Mouse (Mus musculus) MEL (cell line): Measurements from ENCODE around the gene Ei24. TPM values are rescaled to one million over a fixed set of nuclear protein-coding genes. Genes with fewer than 3 reads are reported as not detected.

Source experiments
- DNase-seq: peaks from one replicate; pipeline ENCODE4 v3.0.0; 2011; ENCODE audit warnings: low read depth, low spot score
- H3K27ac ChIP-seq: 2 replicates; pipeline ENCODE4 v1.5.1; 2012; ENCODE audit warnings: low read depth, mild to moderate bottlenecking, control low read depth, low read length, moderate library complexity; ENCODE audit not compliant: control insufficient read depth
- H3K27me3 ChIP-seq, 2 experiments: fragments of 150-350 bp in 1 of 2; sonication (generic) in 1 of 2; 2 replicates each; pipeline ENCODE4 v1.6.1; 2012; ENCODE audit warnings: low read length in 2 of 2, mild to moderate bottlenecking in 2 of 2, improper control_type of control experiment in 1 of 2, moderate library complexity in 1 of 2; ENCODE audit not compliant: insufficient read depth in 2 of 2, control insufficient read depth in 1 of 2
- H3K36me3 ChIP-seq, 2 experiments: 2 replicates each; pipeline ENCODE4 v1.6.1; 2012 to 2014; ENCODE audit warnings: low read length in 2 of 2, improper control_type of control experiment in 1 of 2, inconsistent platforms in 1 of 2, mild to moderate bottlenecking in 1 of 2; ENCODE audit not compliant: insufficient read depth in 2 of 2, control insufficient read depth in 1 of 2
- H3K4me1 ChIP-seq, 2 experiments: fragments of 150-350 bp in 1 of 2; sonication (generic) in 1 of 2; 2 replicates each; pipeline ENCODE4 v1.6.1; 2012; ENCODE audit warnings: low read length in 2 of 2, improper control_type of control experiment in 1 of 2, mild to moderate bottlenecking in 1 of 2; ENCODE audit not compliant: insufficient read depth in 2 of 2, control insufficient read depth in 1 of 2
- H3K4me3 ChIP-seq, 2 experiments: fragments of 150-350 bp in 1 of 2; sonication (generic) in 1 of 2; 2 replicates each; pipeline ENCODE4 v1.5.1; 2012; ENCODE audit warnings: low read depth in 2 of 2, low read length in 2 of 2, mild to moderate bottlenecking in 2 of 2, moderate library complexity in 2 of 2, control low read depth in 1 of 2, improper control_type of control experiment in 1 of 2; ENCODE audit not compliant: control insufficient read depth in 1 of 2, insufficient read depth in 1 of 2
- H3K79me2 ChIP-seq: 2 replicates; pipeline ENCODE4 v1.6.1; 2012; ENCODE audit warnings: mild to moderate bottlenecking, low read length, moderate library complexity; ENCODE audit not compliant: control insufficient read depth, poor library complexity, insufficient read depth
- H3K9ac ChIP-seq: 2 replicates; pipeline ENCODE4 v1.6.1; 2012; ENCODE audit warnings: low read depth, mild to moderate bottlenecking, control low read depth, low read length, moderate library complexity; ENCODE audit not compliant: control insufficient read depth, poor library complexity, severe bottlenecking
- H3K9me3 ChIP-seq: fragments of 150-350 bp; sonication (generic); replicated peaks from 2 replicates; pipeline ENCODE4 v1.6.1; 2012; ENCODE audit warnings: mild to moderate bottlenecking, low read length, improper control_type of control experiment, moderate library complexity; ENCODE audit not compliant: insufficient read depth
- BHLHE40 ChIP-seq: IDR thresholded peaks from 2 replicates; pipeline ENCODE4 v1.6.1; 2012; ENCODE audit warnings: low read depth, mild to moderate bottlenecking, inconsistent platforms, low read length, improper control_type of control experiment, borderline replicate concordance
- CHD1 ChIP-seq: IDR thresholded peaks from 2 replicates; pipeline ENCODE4 v1.6.1; 2012; ENCODE audit warnings: low read depth, mild to moderate bottlenecking, inconsistent platforms, low read length, improper control_type of control experiment
- CTCF ChIP-seq, 3 experiments: IDR thresholded peaks in 2 of 3; conservative IDR thresholded peaks in 1 of 3; 2 replicates each; pipeline ENCODE4 v1.5.1; 2011 to 2012; ENCODE audit warnings: low read length in 3 of 3, low read depth in 2 of 3, mild to moderate bottlenecking in 2 of 3, improper control_type of control experiment in 1 of 3, inconsistent platforms in 1 of 3, mixed read lengths in 1 of 3, moderate library complexity in 1 of 3; ENCODE audit not compliant: control insufficient read depth in 1 of 3, insufficient read depth in 1 of 3, poor library complexity in 1 of 3, severe bottlenecking in 1 of 3
- E2F4 ChIP-seq: IDR thresholded peaks from 2 replicates; pipeline ENCODE4 v1.6.1; 2011; ENCODE audit warnings: low read depth, low read length, improper control_type of control experiment, borderline replicate concordance
- EP300 ChIP-seq, 2 experiments: IDR thresholded peaks; 2 replicates each; pipeline ENCODE4 v1.6.1; 2011; ENCODE audit warnings: improper control_type of control experiment in 2 of 2, low read length in 2 of 2, low read depth in 1 of 2, mild to moderate bottlenecking in 1 of 2
- GATA1 ChIP-seq: IDR thresholded peaks from 2 replicates; pipeline ENCODE4 v1.6.1; 2011; ENCODE audit warnings: low read depth, low read length, improper control_type of control experiment
- HCFC1 ChIP-seq: IDR thresholded peaks from 2 replicates; pipeline ENCODE4 v1.6.1; 2012; ENCODE audit warnings: low read depth, mild to moderate bottlenecking, inconsistent platforms, low read length, improper control_type of control experiment, moderate library complexity
- JUND ChIP-seq: IDR thresholded peaks from 2 replicates; pipeline ENCODE4 v1.6.1; 2011; ENCODE audit warnings: low read depth, mild to moderate bottlenecking, improper control_type of control experiment, low read length
- MAFK ChIP-seq: IDR thresholded peaks from 2 replicates; pipeline ENCODE4 v1.6.1; 2011; ENCODE audit warnings: low read depth, mild to moderate bottlenecking, low read length, improper control_type of control experiment, borderline replicate concordance
- MAX ChIP-seq: IDR thresholded peaks from 2 replicates; pipeline ENCODE4 v1.6.1; 2011; ENCODE audit warnings: low read length, improper control_type of control experiment
- MXI1 ChIP-seq: IDR thresholded peaks from 2 replicates; pipeline ENCODE4 v1.6.1; 2011; ENCODE audit warnings: mild to moderate bottlenecking, low read depth, low read length, improper control_type of control experiment
- MYB ChIP-seq: IDR thresholded peaks from 2 replicates; pipeline ENCODE4 v1.6.1; 2011; ENCODE audit warnings: mild to moderate bottlenecking, low read depth, low read length, improper control_type of control experiment
- NRF1 ChIP-seq: IDR thresholded peaks from 2 replicates; pipeline ENCODE4 v1.6.1; 2014; ENCODE audit warnings: low read depth, mild to moderate bottlenecking, inconsistent platforms, low read length, improper control_type of control experiment, moderate library complexity; ENCODE audit not compliant: poor library complexity, insufficient read depth, severe bottlenecking
- RCOR1 ChIP-seq: IDR thresholded peaks from 2 replicates; pipeline ENCODE4 v1.6.1; 2012; ENCODE audit warnings: low read depth, mild to moderate bottlenecking, inconsistent platforms, low read length, improper control_type of control experiment
- SIN3A ChIP-seq: IDR thresholded peaks from 2 replicates; pipeline ENCODE4 v1.6.1; 2012; ENCODE audit warnings: low read length, improper control_type of control experiment, inconsistent platforms
- SMC3 ChIP-seq: IDR thresholded peaks from 2 replicates; pipeline ENCODE4 v1.6.1; 2011; ENCODE audit warnings: low read depth, low read length, improper control_type of control experiment
- TCF12 ChIP-seq: IDR thresholded peaks from 2 replicates; pipeline ENCODE4 v1.6.1; 2014; ENCODE audit warnings: low read depth, mild to moderate bottlenecking, inconsistent platforms, low read length, improper control_type of control experiment, moderate library complexity
- USF2 ChIP-seq, 2 experiments: IDR thresholded peaks; 2 replicates each; pipeline ENCODE4 v1.6.1; 2011 to 2012; ENCODE audit warnings: improper control_type of control experiment in 2 of 2, low read length in 2 of 2, borderline replicate concordance in 1 of 2, inconsistent platforms in 1 of 2, low read depth in 1 of 2, mild to moderate bottlenecking in 1 of 2; ENCODE audit not compliant: insufficient read depth in 1 of 2
- ZC3H11A ChIP-seq: IDR thresholded peaks from 2 replicates; pipeline ENCODE4 v1.6.1; 2012; ENCODE audit warnings: low read depth, mild to moderate bottlenecking, inconsistent platforms, low read length, improper control_type of control experiment
- ZKSCAN1 ChIP-seq: IDR thresholded peaks from 2 replicates; pipeline ENCODE4 v1.6.1; 2012; ENCODE audit warnings: low read depth, mild to moderate bottlenecking, inconsistent platforms, low read length, improper control_type of control experiment, moderate library complexity
- ZMIZ1 ChIP-seq: IDR thresholded peaks from 2 replicates; pipeline ENCODE4 v1.6.1; 2012; ENCODE audit warnings: low read depth, mild to moderate bottlenecking, inconsistent platforms, low read length, improper control_type of control experiment, moderate library complexity
- polyA plus RNA-seq, 2 experiments: library from polyadenylated mRNA; stranded (reverse) in 1 of 2; unstranded in 1 of 2; fragments of >175 nt in 1 of 2; fragments of >200 nt in 1 of 2; gene quantifications; 2 replicates each; pipeline versions ENCODE4 v1.2.1 to v1.2.4; 2012; ENCODE audit warnings: low replicate concordance in 2 of 2, low read depth in 1 of 2; ENCODE audit not compliant: insufficient read length in 2 of 2, insufficient read depth in 1 of 2, missing spikeins in 1 of 2
- total RNA-seq: library from RNA; depleted of rRNA; stranded (reverse); fragments of 300-350 nt; gene quantifications from 2 replicates; pipeline ENCODE4 v1.2.3, GENCODE M21; 2012

Ei24 gene
- total and polyA plus RNA-seq, 3 experiments = 35.0 to 59.7 TPM; not detected in 1

GRCm38 (mm10) chr9:36805256-36805975 lies 8.2 kb upstream of the Ei24 start:
- Histone ChIP-seq H3K4me3 (no peak overlapping the region), H3K27ac (no peak overlapping the region), H3K36me3 (no peaks in the 10 kb centered on the region), H3K9me3 (no peaks in the 10 kb centered on the region), H3K27me3 (no peaks in the 10 kb centered on the region; a peak in 2 of 4 replicates), H3K4me1 (no peaks in the 10 kb centered on the region), H3K79me2 (no peaks in the 10 kb centered on the region), H3K9ac (no peak overlapping the region)
- no peak for DNase-seq
- TF ChIP-seq SMC3 (no peak), USF2 (IDR thresholded peaks at IDR 0.05; ENCODE audit: borderline replicate concordance in 1 of 2, insufficient read depth in 1 of 2, low read depth in 1 of 2, low read length in 2 of 2) (no peak), BHLHE40 (no peak), TCF12 (no peak), CHD1 (no peak), ZMIZ1 (no peak), RCOR1 (no peak), JUND (no peak), CTCF (IDR thresholded peaks at IDR 0.05 in 2 of 3, conservative IDR thresholded peaks at IDR 0.05 in 1 of 3; ENCODE audit: control insufficient read depth in 1 of 3, insufficient read depth in 1 of 3, low read depth in 2 of 3, low read length in 3 of 3, poor library complexity in 1 of 3, severe bottlenecking in 1 of 3) (no peak), HCFC1 (no peak), ZC3H11A (no peak)

- H3K27me3 ChIP-seq = no peaks in the 10 kb centered on the region; a peak in 2 of 4 replicates
- H3K9ac ChIP-seq = no peak overlapping the region
- no peaks in the 10 kb centered on the region for H3K9me3 ChIP-seq
- TF ChIP-seq GATA1 = no peak
- TF ChIP-seq MAX = no peak
- TF ChIP-seq NRF1 = no peak
- no peak for TF ChIP-seq EP300 (IDR thresholded peaks at IDR 0.05; ENCODE audit: low read depth in 1 of 2, low read length in 2 of 2)
- no peak for TF ChIP-seq E2F4
- no peak for TF ChIP-seq HCFC1
- TF ChIP-seq MAFK = no peak
- no peak for TF ChIP-seq CHD1
- no peak for TF ChIP-seq BHLHE40
- TF ChIP-seq ZKSCAN1 = no peak
- no peak for TF ChIP-seq SIN3A
- TF ChIP-seq MYB = no peak
- no peak for TF ChIP-seq MXI1
- H3K4me1 ChIP-seq = no peaks in the 10 kb centered on the region
- no peaks in the 10 kb centered on the region; a peak in 1 of 4 replicates for H3K36me3 ChIP-seq
- no peak overlapping the region for H3K4me3 ChIP-seq
- no peaks in the 10 kb centered on the region for H3K79me2 ChIP-seq
- DNase-seq = no peak
- H3K27ac ChIP-seq = no peak overlapping the region
These were observed 6.7 kb upstream of the Ei24 start for GRCm38 (mm10) chr9:36803926-36804325.
